Mouse (Mus musculus) splenic B cell, adult 2 months (primary cell): ENCODE data around the gene 1700001P01Rik.

Experiments
- DNase-seq: peaks from one replicate; pipeline ENCODE4 v3.0.0-alpha.2; 2011; ENCODE audit warnings: low read depth, low spot score
- H3K27me3 ChIP-seq: 2 replicates; pipeline ENCODE4 v1.6.1; 2012; ENCODE audit warnings: mild to moderate bottlenecking, low read length, moderate library complexity, mixed read lengths; ENCODE audit not compliant: control insufficient read depth, poor library complexity, insufficient read depth, severe bottlenecking
- H3K36me3 ChIP-seq: 2 replicates; pipeline ENCODE4 v1.6.1; 2012; ENCODE audit warnings: mild to moderate bottlenecking, low read length, moderate library complexity, mixed read lengths; ENCODE audit not compliant: control insufficient read depth, poor library complexity, insufficient read depth, severe bottlenecking

The 1700001P01Rik gene

DNA sequence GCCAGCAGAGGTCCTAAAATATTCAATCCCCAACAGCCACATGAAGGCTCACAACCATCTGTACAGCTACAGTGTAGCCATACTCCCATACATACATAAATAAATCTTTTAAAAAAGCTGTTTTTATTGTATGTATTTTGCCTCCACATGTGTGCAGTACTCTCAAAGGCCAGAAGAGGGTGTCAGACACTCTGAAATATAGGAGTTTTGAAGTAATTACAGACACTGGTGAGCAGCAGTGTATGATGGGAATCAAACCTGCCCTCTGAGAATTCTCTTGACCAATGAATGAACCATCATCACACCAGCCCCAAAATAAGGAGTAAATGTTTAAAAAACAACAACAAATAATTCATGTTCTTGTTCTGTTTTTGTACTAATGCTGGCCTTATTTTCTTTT lies 14.1 kb downstream of the 1700001P01Rik start:
- DNase-seq = no peak
- Histone ChIP-seq H3K27me3 (no peaks in the 10 kb centered on the region), H3K36me3 (peaks cover 8% of the 10 kb centered on the region)

DNA sequence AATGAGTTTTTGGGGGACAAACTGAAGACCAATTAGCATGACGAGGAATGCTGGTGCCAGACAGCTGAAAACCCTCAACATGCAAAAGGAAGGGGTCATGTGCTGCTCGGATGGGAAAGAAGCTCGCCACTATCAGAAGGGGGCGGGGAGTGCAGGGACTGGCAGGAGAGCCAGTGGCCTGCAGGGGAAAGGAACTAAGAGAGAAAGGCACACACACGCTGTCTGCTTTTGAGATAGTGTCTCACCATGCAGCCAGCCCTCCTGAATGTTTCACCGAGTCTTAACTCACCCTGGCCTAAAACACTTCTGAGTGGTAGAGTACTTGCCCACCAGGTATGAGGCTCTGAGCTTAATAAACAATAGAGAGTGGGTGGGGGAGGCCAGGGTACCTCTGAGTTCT lies 16.8 kb downstream of the 1700001P01Rik start:
- DNase-seq = no peak
- H3K36me3 ChIP-seq = peaks cover 10% of the 10 kb centered on the region
- H3K27me3 ChIP-seq = no peaks in the 10 kb centered on the region

DNA sequence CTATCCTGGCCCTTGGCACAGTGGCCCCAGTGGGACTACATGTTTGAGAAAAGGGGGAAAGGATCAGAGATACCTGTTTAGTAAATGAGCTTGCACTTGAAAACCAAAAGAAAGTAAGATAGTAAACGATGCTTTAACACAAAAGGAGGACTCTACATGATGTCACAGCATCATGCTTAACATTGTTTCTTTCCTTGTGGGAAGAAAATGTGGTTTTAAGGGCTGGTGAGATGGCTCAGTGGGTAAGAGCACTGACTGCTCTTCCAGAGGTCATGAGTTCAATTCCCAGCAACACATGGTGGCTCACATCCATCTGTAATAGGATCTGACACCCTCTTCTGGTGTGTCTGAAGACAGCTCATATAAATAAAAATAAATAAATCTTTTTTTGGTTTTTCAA lies 17.6 kb downstream of the 1700001P01Rik start:
- DNase-seq = no peak
- peaks cover 12% of the 10 kb centered on the region for H3K36me3 ChIP-seq
- H3K27me3 ChIP-seq = no peaks in the 10 kb centered on the region

DNA sequence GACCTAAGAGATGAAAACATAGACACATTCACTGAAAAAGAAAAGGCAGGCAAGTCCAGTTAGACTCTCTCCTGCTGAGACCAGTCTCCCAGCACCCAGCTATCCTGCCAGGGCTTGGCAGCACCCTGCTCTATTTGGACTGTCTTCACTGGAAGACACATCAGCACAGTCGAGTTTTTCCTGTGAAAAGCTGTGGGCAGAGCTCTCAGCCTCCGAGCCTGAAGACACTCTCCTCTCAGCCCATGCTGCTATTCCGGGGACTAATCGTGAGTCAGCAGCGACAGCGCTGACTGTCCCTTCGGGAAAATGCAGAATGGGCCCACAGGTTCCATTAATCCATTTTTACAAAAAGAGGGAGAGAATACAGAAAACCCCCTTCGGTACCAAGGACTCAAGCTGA lies 22.4 kb downstream of the 1700001P01Rik start:
- Histone ChIP-seq H3K27me3 (no peaks in the 10 kb centered on the region), H3K36me3 (peaks cover 12% of the 10 kb centered on the region)
- no peak for DNase-seq

DNA sequence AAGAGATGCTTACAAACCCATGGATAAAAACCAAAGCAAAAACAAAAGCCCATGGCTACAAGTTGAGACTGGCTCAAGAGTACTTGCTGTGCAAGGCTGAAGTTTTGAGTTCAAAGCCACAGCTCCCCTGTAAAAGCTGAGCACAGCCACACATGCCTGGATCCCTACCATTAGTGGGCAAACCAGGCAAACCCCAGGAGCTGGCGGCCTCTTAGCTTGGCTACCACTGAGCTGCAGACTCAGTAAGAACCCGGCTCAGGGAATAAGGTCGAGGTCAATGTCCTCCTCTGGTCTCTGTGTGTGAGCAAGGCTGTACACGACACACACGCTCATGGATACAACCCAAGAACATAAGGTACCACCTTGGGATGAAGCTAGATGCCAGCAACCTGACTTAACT lies 27.2 kb downstream of the 1700001P01Rik start:
- no peaks in the 10 kb centered on the region for H3K27me3 ChIP-seq
- H3K36me3 ChIP-seq = peaks cover 4% of the 10 kb centered on the region
- DNase-seq = no peak

DNA sequence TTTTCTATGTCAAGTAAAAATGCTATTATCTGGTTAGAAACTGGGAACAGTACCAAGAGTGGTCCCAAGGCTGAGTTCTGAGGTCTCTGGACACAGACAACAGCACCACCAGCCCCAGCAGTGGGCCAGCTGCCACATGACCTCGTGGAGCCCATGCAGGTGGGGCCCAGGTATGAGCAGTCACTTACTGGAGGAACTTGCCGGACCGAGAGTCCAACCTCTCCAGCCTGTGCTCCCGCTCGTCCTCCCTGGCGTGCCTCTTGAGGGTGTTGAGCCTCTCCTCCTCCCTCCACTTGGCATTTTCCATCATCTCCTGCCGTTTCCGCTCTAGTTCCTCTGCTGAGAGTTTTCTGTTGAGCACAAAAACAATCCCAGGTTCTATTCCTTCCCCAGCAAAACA lies 27.9 kb downstream of the 1700001P01Rik start:
- DNase-seq = no peak
- H3K36me3 ChIP-seq = peaks cover 4% of the 10 kb centered on the region
- no peaks in the 10 kb centered on the region for H3K27me3 ChIP-seq

DNA sequence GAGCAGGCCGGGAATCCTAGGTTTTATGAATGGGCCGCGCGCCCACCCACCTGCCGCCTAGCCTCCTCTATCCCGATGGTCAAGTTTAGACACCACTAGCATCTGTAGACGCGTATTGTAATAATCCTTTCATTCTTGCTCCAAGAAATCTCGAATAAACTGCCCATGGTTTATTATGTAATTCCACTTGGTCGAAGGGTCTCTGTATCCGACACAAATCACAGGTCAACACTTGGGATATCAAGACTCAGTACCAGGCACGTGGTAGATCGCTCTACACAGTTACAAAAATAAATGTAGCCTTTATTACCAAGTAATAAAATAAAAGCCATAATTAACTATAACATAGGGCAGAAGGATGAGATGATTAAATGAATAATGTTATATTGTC lies 30.4 kb downstream of the 1700001P01Rik start:
- DNase-seq = no peak
- peaks cover 4% of the 10 kb centered on the region for H3K36me3 ChIP-seq
- no peaks in the 10 kb centered on the region for H3K27me3 ChIP-seq

DNA sequence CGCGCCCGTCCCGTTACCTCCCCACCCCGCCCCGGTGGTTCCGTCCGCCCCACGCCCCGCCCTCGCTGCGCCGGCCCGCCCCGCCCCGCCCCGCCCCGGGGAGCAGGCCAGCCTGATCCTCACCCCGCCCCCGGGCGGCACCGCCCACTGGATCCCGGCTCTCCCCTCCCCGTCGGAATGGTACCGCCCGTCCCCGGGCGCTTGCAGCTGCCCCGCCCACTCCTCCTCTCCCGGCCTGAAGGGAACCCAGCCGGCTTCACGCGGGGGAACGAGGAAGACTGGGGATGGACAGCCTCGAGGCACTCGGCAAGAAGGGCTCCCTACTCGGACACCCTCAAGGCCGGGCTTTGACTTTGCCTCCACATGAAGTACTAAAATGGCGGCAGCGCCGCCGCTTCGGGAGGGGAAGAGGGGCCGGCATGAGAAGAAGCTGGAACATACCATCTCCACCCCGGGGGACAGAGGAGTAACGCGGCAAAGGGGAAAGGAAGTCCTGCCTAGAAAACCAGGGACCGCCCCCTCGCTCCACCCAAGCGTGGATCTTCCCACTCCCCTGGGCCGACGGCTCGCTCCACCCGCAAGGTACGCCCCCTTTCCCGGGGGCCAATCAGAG lies 30.9 kb downstream of the 1700001P01Rik start:
- DNase-seq = peak; percentile 95
- no peaks in the 10 kb centered on the region for H3K27me3 ChIP-seq
- H3K36me3 ChIP-seq = peaks cover 4% of the 10 kb centered on the region

DNA sequence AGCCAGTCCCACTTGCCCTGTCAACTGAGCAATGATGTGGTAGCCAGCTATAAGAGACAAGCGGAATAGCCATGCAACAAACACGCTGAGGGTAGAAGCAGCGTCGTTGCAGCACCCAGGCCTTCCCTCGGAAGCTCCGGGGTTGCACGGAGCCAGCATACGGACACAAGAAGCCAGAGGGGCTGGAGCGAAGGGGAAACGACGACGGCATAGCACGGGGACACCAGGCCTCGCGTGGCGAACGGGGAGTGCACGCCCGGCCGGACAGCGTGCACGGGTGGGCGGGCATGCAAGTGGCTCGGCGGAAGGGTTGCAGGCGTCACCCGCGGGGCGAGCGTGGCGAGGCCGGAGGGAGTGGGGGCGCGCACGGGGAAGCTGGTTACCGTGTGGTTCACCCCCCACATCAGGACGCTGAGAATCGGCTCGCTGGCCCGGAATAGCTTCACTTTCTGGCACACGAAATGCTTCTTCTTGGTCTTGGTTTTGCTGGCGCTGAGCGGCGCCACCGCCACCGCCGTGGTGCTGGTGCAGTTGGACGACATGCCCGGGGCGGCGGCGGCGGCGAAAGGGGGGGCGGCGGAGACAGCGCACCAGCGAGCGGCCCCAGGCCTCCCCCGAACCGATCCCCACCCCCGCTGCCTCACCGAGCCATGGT lies 31.5 kb downstream of the 1700001P01Rik start, which contains the start of gene Pip4k2b:
Pip4k2b (minus strand) TSS at position 642 of the 655 bp plus-strand sequence.
- no peaks in the 10 kb centered on the region for H3K27me3 ChIP-seq
- peak; percentile 67 for DNase-seq

DNA sequence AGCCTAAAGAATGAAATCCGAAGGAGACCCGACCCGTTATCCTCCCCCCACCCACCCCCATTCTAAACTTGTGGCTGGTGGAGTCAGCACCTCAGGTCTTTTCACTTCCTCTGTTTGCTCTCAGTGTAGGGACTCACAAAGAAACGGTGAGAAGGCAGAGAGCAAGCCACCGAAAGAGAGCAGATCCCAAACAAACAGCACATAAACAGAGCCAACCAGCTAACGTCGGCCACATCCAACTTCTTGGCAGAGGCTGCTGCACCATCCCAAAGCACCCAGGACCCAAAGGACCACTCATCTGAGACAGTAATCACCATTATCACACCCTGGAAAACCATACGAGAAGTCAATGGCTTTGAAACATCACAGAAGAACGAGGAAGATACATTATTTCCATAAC lies 32.3 kb downstream of the 1700001P01Rik start:
- DNase-seq = peak; percentile 39
- no peaks in the 10 kb centered on the region for H3K36me3 ChIP-seq
- H3K27me3 ChIP-seq = no peaks in the 10 kb centered on the region

More for the DNA sequence above, 31.5 kb downstream of the 1700001P01Rik start, which contains the start of gene Pip4k2b:
- H3K36me3 ChIP-seq = no peaks in the 10 kb centered on the region

DNA sequence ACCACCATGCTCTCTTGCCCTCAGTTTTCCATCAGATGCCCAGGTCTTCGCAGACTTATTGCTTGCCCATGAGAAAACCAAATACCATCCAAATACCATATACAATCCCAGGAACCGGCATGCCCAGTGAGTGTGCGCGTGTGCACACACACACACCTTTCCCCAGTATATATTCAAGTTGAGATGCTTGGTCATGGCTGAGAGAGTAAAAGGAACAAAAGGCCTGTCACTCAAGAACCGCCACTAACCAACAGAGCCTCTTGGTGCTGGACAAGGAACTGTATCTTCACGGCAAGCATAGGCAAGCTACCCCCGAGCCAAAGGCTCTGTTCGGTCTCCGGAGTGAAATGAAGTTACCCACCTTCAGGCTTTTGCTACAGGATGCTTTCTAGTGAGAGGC lies 33.1 kb downstream of the 1700001P01Rik start:
- H3K36me3 ChIP-seq = no peaks in the 10 kb centered on the region
- no peaks in the 10 kb centered on the region for H3K27me3 ChIP-seq
- peak; percentile 53 for DNase-seq

DNA sequence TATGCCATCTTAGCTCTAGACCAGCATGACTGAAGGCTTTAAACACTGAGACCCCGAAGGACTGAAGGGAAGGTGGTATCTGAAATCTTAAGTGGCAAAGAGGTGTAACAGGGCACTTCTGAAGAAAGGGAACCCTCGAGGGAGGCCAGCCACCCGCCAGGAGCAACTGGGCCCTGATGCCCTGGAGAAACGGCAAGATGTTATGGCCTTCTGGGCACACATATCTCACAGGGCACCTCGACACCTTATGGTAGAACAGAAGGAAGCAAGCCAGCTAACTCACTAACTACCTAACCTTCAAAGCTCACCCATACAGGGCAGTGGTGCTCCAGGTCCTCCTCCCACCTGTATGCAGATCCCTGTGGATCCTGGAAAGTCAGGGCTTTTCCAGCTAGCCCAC lies 33.6 kb downstream of the 1700001P01Rik start:
- no peak for DNase-seq
- Histone ChIP-seq H3K36me3 (no peaks in the 10 kb centered on the region), H3K27me3 (no peaks in the 10 kb centered on the region)

DNA sequence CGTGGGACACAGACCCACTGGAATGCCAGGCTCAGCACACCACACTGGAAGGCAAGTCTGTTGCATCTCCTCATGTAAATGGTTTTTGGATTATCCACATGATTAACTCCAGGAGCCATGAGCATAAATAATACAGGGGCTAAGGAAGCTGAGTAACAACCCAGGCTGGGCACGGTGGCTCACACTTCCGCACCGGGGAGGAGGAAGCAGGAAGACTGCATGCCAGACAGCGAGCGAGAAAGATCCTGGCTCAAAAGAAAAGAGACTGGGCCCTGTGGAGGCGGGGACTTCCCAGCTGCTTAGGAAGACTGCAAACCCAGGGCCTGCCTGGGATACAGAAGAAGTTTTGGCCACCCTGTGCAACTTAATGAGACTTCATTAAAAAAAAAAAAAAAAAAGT lies 35.5 kb downstream of the 1700001P01Rik start:
- no peak for DNase-seq
- H3K27me3 ChIP-seq = no peaks in the 10 kb centered on the region
- H3K36me3 ChIP-seq = no peaks in the 10 kb centered on the region

DNA sequence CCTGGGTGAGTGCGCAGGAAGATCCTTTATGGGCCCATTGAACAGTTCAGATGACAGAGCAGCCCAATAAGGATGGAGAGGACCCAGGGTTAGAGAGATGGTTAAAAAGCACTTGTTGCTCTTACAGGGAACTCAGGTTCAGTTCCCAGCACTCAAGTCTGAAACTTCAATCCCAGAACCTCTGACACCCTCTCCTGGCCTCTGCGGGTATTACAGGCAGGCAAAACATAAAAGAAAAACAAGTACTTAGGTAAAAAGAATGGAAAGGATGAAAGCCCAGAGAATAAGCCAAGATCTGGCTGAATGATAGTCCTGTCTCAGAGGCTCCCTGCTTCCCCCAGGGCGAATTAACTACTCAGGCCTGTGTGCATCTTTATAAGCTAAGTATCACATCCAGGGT lies 36.6 kb downstream of the 1700001P01Rik start:
- DNase-seq = peak; percentile 37
- Histone ChIP-seq H3K36me3 (no peaks in the 10 kb centered on the region), H3K27me3 (no peaks in the 10 kb centered on the region)

DNA sequence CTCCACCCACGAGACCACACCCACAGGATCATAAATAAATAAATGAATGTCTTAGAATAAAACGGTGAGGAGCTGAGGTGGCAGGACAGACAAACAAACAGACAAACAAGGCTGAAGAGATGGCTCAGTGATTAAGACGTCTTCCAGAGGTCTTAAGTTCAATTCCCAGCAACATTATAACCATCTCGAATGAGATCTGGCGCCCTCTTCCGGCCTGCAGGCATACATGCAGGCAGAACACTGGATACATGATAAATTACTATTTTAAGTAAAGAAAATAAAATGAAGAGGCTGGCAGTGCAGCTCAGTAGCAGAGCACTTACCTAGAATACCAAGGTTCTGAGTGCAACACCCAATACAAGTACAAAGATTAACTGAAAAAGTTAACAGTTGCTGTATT lies 37.0 kb downstream of the 1700001P01Rik start:
- DNase-seq = peak; percentile 52
- Histone ChIP-seq H3K36me3 (no peaks in the 10 kb centered on the region), H3K27me3 (no peaks in the 10 kb centered on the region)

DNA sequence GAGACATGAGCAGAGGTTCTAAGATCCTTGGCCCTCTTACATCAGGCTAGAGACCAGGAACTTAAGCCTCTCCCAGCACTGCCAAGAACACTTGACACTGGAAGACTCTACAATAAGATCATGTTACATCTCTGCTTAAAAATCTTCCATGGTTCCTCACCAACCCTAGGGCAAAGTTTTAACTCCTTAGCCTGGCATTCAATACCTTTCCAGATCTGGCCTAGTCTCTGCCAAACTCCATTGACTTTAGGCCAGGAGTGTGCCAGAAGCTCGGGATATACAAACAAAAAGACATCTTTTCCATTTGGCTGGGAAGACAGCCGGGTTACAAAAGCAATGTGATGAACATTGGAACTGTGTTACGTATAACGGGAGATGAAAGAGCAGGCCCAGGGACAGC lies 38.1 kb downstream of the 1700001P01Rik start:
- DNase-seq = no peak
- Histone ChIP-seq H3K36me3 (no peaks in the 10 kb centered on the region), H3K27me3 (no peaks in the 10 kb centered on the region)
